Mouse (Mus musculus) heart, embryonic 14.5 days (tissue): ENCODE measurements around the gene Gm9936. TPM values are rescaled to one million over a fixed set of nuclear protein-coding genes. Genes with fewer than 3 reads are reported as not detected.

Experiments used
- ATAC-seq: fragments of 200-750 bp; cut with Nextera tagmentation; 2 replicates; pipeline ENCODE4 v1.8.0; 2017; ENCODE audit warnings: low read depth, moderate TSS enrichment; ENCODE audit not compliant: insufficient number of reproducible peaks, insufficient read depth, low FRiP score
- H3K27ac ChIP-seq, 2 experiments: fragments of 200-500 bp in 1 of 2; fragments of 300-500 bp in 1 of 2; sonication (generic) in 1 of 2; replicated peaks in 1 of 2; 2 replicates each; pipeline ENCODE4 v1.5.1; 2012 to 2014; ENCODE audit warnings: low read depth in 2 of 2, low read length in 2 of 2, control low read depth in 1 of 2, mild to moderate bottlenecking in 1 of 2, mixed read lengths in 1 of 2; ENCODE audit not compliant: control insufficient read depth in 1 of 2, insufficient read depth in 1 of 2
- H3K27me3 ChIP-seq: fragments of 300-500 bp; sonication (generic); 2 replicates; pipeline ENCODE4 v1.6.1; 2014; ENCODE audit warnings: mild to moderate bottlenecking, low read length, control low read depth; ENCODE audit not compliant: control insufficient read depth, insufficient read depth
- H3K36me3 ChIP-seq: fragments of 300-500 bp; sonication (generic); 2 replicates; pipeline ENCODE4 v1.6.1; 2014; ENCODE audit warnings: mild to moderate bottlenecking, control low read depth, low read length, mixed read lengths; ENCODE audit not compliant: control insufficient read depth, insufficient read depth
- H3K4me1 ChIP-seq, 2 experiments: fragments of 200-500 bp in 1 of 2; fragments of 300-500 bp in 1 of 2; sonication (generic) in 1 of 2; 2 replicates each; pipeline ENCODE4 v1.6.1; 2012 to 2014; ENCODE audit warnings: low read length in 2 of 2, control low read depth in 1 of 2, mixed read lengths in 1 of 2; ENCODE audit not compliant: control insufficient read depth in 2 of 2, insufficient read depth in 2 of 2
- H3K4me2 ChIP-seq: fragments of 300-500 bp; sonication (generic); 2 replicates; pipeline ENCODE4 v1.6.1; 2014; ENCODE audit warnings: mild to moderate bottlenecking, low read length
- H3K4me3 ChIP-seq, 2 experiments: fragments of 200-500 bp in 1 of 2; fragments of 300-500 bp in 1 of 2; sonication (generic) in 1 of 2; 2 replicates each; pipeline ENCODE4 v1.5.1; 2012 to 2014; ENCODE audit warnings: low read length in 2 of 2, mild to moderate bottlenecking in 2 of 2, control low read depth in 1 of 2, low read depth in 1 of 2, moderate library complexity in 1 of 2; ENCODE audit not compliant: control insufficient read depth in 1 of 2, insufficient read depth in 1 of 2
- H3K9ac ChIP-seq: fragments of 300-500 bp; sonication (generic); 2 replicates; pipeline ENCODE4 v1.6.1; 2014; ENCODE audit warnings: mild to moderate bottlenecking, low read length
- H3K9me3 ChIP-seq: fragments of 300-500 bp; sonication (generic); 2 replicates; pipeline ENCODE4 v1.6.1; 2016; ENCODE audit warnings: low read length, control low read depth; ENCODE audit not compliant: control insufficient read depth
- WGBS: fragments of 180-500 bp; shearing (Covaris S2); extraction: QIAGEN DNeasy Blood & Tissue Kit; methylation state at CpG from one replicate; pipeline ENCODE4 v1.1.7; 2014; 5-methylcytosine and 5-hydroxymethylcytosine counted together
- polyA plus RNA-seq: library from polyadenylated mRNA; unstranded; fragments of >200 nt; fragmentation: Nextera tagmentation; extraction: Ambion mirVana; gene quantifications from 2 replicates; pipeline ENCODE4 v1.2.1, GENCODE M21; 2014

Gm9936 gene
- polyA plus RNA-seq = not detected in 2 replicates

DNA sequence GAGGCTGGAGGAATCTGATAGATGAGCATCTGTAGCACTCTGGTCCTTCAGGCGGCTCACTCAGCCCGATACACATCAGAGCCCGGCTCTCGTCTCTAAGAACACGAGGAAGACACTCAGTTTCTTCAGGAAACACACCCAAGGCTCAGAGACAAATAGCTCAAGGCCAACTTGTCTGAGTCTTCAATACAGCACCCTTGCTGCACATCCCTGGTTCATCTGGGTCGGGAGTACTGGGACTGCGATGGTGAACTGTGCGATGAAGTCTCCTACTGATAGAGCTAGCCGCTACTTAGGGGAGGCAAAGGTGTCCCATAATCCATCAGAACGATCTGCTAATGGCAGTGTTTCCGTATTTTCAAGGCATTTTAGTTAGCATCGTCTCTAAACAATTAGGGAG, at the start of gene Gm9936:
Gm9936 (minus strand) TSS at position 101 of the 400 bp plus-strand sequence.
- H3K27ac ChIP-seq = no peak within 1 kb of the TSS
- peak within 1 kb of the TSS; percentile 60 for H3K4me2 ChIP-seq
- H3K9me3 ChIP-seq = no peaks in the 10 kb centered on the region
- peak within 1 kb of the TSS; percentile 13 to 28; a peak in 2 of 4 replicates for H3K4me3 ChIP-seq
- H3K9ac ChIP-seq = no peak within 1 kb of the TSS
- ATAC-seq = no peak
- 77% methylated on average over 12 of the region's 12 CpGs for WGBS
- peaks cover 13% of the 10 kb centered on the region for H3K27me3 ChIP-seq
- H3K36me3 ChIP-seq = no peaks in the 10 kb centered on the region
- no peaks in the 10 kb centered on the region for H3K4me1 ChIP-seq

DNA sequence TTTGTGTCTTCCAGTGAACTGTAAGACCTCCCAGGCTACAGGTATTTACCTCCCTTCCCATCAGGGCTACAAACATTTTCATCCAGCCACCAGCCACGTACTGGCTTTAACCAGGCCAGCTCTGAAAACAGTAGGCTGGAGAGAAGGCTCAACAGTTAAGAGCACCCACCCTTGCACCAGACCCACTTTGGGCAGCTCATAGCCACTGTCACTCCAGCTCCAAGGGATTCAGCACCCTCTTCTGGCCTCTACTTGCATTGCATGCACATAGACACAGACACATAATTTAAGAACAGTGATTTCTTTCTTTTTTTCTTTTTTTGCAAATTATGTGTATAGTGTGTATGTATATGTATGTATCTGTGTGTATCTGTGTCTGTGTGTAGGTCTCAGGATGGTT, 43.9 kb upstream of the Gm9936 start:
- Histone ChIP-seq H3K4me3 (no peak overlapping the region), H3K27ac (no peak overlapping the region), H3K4me1 (peaks cover 2 to 3% of the 10 kb centered on the region in 2 experiments; a peak in 2 of 4 replicates), H3K9ac (no peak overlapping the region), H3K4me2 (no peak overlapping the region), H3K9me3 (0 out of 2 replicates have a peak, but pooled peaks cover 3% of the 10 kb centered on the region), H3K36me3 (no peaks in the 10 kb centered on the region), H3K27me3 (no peaks in the 10 kb centered on the region)
- ATAC-seq = no peak
- WGBS = 39% methylated on average over 1 of the region's 1 CpGs

DNA sequence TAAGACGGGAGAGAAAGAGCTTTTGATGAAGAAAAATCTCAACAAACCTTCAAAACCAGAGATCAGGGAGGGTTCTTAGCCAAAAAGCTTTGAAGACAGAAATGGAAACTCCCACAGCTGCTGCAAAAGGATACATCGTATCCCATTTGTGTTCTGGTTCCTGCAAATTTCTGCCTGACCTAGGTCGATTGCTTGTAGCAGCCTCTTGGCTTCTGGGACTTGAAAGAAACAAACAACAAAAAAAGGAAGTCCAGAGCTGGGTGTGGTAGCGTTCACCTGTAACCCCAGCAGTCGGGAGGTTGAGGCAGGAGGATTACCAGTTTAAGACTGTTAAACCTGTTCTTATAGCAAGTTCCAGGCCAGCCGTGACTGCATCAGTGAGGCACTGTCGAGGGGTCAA, 40.4 kb upstream of the Gm9936 start:
- Histone ChIP-seq H3K4me3 (no peak overlapping the region), H3K27ac (no peak overlapping the region), H3K4me1 (peaks cover 6 to 9% of the 10 kb centered on the region in 2 experiments; a peak in 2 of 4 replicates), H3K36me3 (no peaks in the 10 kb centered on the region), H3K4me2 (no peak overlapping the region), H3K27me3 (no peaks in the 10 kb centered on the region), H3K9me3 (no peaks in the 10 kb centered on the region), H3K9ac (no peak overlapping the region)
- WGBS = 69% methylated on average over 7 of the region's 7 CpGs
- no peak for ATAC-seq

DNA sequence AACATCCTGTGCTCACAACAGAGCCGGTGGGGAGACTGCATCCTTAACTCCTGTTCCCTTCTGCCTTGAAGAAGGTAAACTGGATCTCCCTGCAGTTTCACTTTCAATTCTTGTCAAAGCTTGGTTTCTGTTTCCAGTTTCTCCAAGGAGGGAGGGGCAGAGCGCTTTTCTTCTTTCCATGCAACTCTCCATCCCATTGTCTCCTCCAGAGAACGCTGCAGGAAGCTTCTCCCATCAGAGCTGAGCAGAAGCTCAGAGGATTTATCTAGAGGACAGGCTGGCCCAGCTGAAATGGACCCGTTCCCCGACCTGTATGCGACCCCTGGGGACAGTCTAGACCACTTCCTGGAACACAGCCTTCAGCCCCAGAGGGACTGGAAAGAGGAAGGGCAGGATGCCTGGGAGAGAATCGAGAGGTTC, 38.9 kb upstream of the Gm9936 start:
- peak overlapping the region; percentile 25 for H3K9ac ChIP-seq
- H3K27me3 ChIP-seq = no peaks in the 10 kb centered on the region
- H3K4me1 ChIP-seq = peaks cover 6 to 9% of the 10 kb centered on the region in 2 experiments; a peak in 2 of 4 replicates
- 0 out of 4 replicates have a peak overlapping the region, but pooled peaks of 1 of the 2 experiments have one; percentile 6 for H3K27ac ChIP-seq
- ATAC-seq = no peak
- no peaks in the 10 kb centered on the region for H3K36me3 ChIP-seq
- H3K4me3 ChIP-seq = peak overlapping the region; percentile 21 to 25
- no peaks in the 10 kb centered on the region for H3K9me3 ChIP-seq
- 11% methylated on average over 7 of the region's 7 CpGs for WGBS
- H3K4me2 ChIP-seq = peak overlapping the region; percentile 62

DNA sequence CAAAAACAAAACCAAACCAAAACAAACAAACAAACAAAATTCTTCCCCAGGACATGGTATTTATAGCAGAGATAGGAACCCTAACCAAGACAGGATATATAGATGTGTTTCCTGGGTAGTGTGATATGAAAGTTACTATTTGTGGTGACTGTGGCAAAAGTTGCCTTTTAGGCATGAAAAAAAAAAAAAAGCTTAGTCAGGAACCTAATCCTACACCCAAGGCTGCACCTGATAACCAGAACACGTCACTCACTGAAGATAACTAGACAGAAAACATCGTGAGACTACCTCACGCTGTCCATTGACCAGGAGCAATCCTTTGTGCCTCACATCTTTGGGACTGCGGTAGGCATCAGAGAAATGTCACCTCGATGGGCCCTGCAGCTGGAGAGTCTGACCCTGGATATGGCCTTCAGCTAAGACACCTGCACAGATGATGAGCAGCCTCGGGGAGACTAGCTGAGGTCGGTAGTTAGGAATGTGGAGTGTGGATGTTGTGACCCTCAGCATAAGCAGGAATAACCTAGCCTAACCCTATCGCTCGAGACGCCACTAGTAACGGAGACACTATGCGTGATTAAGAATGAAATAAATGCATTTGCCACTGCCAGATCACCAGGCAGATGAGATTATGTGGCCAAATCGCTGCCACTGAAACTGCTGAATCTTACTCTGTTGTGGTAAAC, 38.3 kb upstream of the Gm9936 start, which contains the start of gene Oasl2:
Oasl2 (plus strand) TSS at position 249 of the 686 bp plus-strand sequence.
- Histone ChIP-seq H3K9me3 (no peaks in the 10 kb centered on the region), H3K9ac (peak within 1 kb of the TSS; percentile 25), H3K27ac (0 out of 4 replicates have a peak within 1 kb of the TSS, but pooled peaks of 1 of the 2 experiments have one; percentile 6), H3K27me3 (no peaks in the 10 kb centered on the region), H3K4me1 (peaks cover 6 to 9% of the 10 kb centered on the region in 2 experiments; a peak in 2 of 4 replicates), H3K36me3 (no peaks in the 10 kb centered on the region), H3K4me3 (peak within 1 kb of the TSS; percentile 21 to 25), H3K4me2 (peak within 1 kb of the TSS; percentile 62)
- 42% methylated on average over 13 of the region's 13 CpGs for WGBS
- ATAC-seq = no peak

DNA sequence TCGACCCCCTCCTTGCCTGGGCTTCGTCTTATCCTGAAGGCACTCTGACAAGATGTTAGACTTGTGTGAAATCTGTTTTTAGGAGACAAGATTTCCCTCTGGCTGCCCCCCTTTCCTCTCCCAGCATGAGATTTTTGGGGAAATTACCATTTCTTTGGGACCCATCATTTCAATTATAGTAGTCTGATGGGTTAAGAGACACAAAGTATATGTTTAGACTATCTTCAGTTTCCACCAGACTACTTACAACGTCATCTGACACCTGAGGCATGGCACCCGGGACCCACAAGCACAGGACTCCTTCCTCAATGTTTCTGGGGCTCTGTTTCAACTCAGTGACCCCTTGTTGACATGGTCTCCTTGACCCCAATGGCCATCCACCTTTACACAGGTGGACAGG, 37.1 kb upstream of the Gm9936 start:
- no peak for ATAC-seq
- H3K4me1 ChIP-seq = peaks cover 6 to 9% of the 10 kb centered on the region in 2 experiments; a peak in 2 of 4 replicates
- H3K27ac ChIP-seq = no peak overlapping the region
- no peak overlapping the region for H3K9ac ChIP-seq
- 69% methylated on average over 4 of the region's 4 CpGs for WGBS
- H3K4me3 ChIP-seq = no peak overlapping the region
- no peak overlapping the region for H3K4me2 ChIP-seq
- no peaks in the 10 kb centered on the region for H3K27me3 ChIP-seq
- no peaks in the 10 kb centered on the region for H3K36me3 ChIP-seq
- H3K9me3 ChIP-seq = no peaks in the 10 kb centered on the region

DNA sequence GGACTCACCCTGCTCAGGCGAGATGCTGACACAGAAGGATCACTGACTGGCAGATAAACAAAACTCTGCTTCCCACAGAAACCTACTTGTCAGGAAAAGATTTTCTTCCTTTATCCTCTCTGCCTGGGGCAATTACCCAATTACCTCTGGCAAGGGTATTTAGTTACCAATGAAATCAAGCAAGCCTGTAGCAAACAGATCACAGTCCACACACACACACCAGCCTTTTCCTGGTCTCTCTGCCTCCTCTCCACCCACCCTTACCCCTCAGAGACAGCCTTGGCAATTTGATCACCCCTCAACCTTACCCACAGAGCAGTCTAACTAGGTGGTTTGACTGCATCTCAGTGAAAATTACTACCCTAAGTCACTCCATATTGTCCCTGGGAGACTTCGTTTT, 30.5 kb upstream of the Gm9936 start:
- Histone ChIP-seq H3K4me3 (no peak overlapping the region), H3K27me3 (no peaks in the 10 kb centered on the region), H3K9ac (no peak overlapping the region), H3K27ac (no peak overlapping the region), H3K36me3 (no peaks in the 10 kb centered on the region), H3K4me2 (no peak overlapping the region), H3K9me3 (no peaks in the 10 kb centered on the region), H3K4me1 (no peaks in the 10 kb centered on the region)
- no peak for ATAC-seq
- WGBS = 87% methylated on average over 2 of the region's 2 CpGs
